Mouse (Mus musculus) stomach, postnatal 0 days (tissue): Measurements from ENCODE around the gene Cyp26a1.

ENCODE experiments used
- CTCF ChIP-seq: IDR thresholded peaks from 2 replicates; pipeline ENCODE4 v1.5.1; 2016; ENCODE audit warnings: antibody characterized with exemption, low read depth, mild to moderate bottlenecking, moderate library complexity
- EP300 ChIP-seq: optimal IDR thresholded peaks from 2 replicates; pipeline ENCODE3; 2016; ENCODE audit warnings: antibody characterized with exemption

DNA sequence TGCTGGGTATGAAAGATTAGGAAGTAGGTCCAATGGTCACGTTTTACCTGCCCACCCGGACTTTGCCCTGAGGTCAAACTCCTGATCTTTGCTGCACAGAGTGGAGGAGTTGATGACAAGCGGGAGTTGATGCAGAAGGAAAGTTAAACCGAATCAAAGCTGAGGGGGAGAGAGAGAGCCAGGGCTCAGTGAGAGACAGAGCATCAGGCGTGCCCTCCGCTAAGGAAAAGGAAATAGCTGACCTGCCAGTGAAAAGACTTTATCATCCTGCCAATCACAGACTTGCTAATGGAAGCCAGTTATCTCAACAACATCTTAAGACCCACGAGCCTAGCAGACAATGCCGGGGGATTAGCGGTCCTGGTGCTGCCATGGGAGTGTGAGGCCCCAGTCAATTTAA, 41.2 kb upstream of the Cyp26a1 start:
- TF ChIP-seq CTCF (no peak), EP300 (no peak)
